Mouse (Mus musculus) C2C12 (cell line): ENCODE measurements at regions not wholly inside any gene's neighbourhood (a gene's known extent, or its start where the extent isn't known, plus 50 kb on each side); places are given as distances from the start of the nearest gene placed in this dataset.

Source experiments
- CTCF ChIP-seq: IDR thresholded peaks from one replicate; pipeline ENCODE4 v1.5.1; 2011; ENCODE audit not compliant: control insufficient read depth, insufficient read depth, insufficient read length
- FOSL1 ChIP-seq: IDR thresholded peaks from one replicate; pipeline ENCODE4 v1.8.0; 2011; ENCODE audit warnings: mild to moderate bottlenecking, low read length; ENCODE audit not compliant: poor library complexity, insufficient read depth, severe bottlenecking
- MAX ChIP-seq: IDR thresholded peaks from one replicate; pipeline ENCODE4 v1.6.1; 2011; ENCODE audit warnings: mild to moderate bottlenecking, control low read depth
- MYOD1 ChIP-seq: IDR thresholded peaks from one replicate; pipeline ENCODE4 v1.6.1; 2011; ENCODE audit warnings: low read depth; ENCODE audit not compliant: control insufficient read depth, insufficient read length
- MYOG ChIP-seq: IDR thresholded peaks from one replicate; pipeline ENCODE4 v1.6.1; 2011; ENCODE audit not compliant: control insufficient read depth, insufficient read length; ENCODE audit errors: extremely low read depth
- USF1 ChIP-seq: IDR thresholded peaks from one replicate; pipeline ENCODE4 v1.6.1; 2011; ENCODE audit warnings: low read depth, mild to moderate bottlenecking, control low read depth, moderate library complexity

DNA sequence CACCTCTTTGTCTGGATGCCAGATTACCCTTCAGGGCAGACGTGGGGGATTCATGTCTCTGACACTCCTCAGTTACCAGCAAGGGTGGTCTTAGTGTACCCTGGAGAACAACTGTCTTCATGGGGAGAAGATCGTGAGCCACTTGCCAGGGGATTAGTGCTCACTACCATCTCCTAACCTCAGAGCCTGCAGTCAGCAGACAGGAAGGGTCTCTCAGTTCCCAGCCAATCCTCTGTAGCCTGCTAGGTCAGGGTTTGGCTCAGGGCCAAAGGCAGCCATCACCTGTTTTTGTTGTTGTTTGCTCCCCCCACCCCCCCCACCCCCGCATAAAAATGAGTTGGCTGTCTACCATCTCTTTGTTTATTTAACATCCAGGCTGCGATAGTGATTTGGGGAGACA lies 485.4 kb upstream of the Zmiz1 start:
- TF ChIP-seq CTCF (no peak), MYOG (no peak), USF1 (no peak), MAX (no peak), FOSL1 (no peak), MYOD1 (no peak)
